Comparison of ENCODE assay signal across 8 mouse cellular contexts in genomic region chr10:43002721-43003465, GRCm38 (mm10).
A peak's percentile ranks its signal among the peaks of the same experiment; 100 is the strongest.
DNase-seq lines count a peak whose midpoint lies in the region; ATAC-seq lines count a peak whose summit lies in the region.

No protein-coding gene starts in this region.

- H3K27ac ChIP-seq in lung, embryonic 16.5 days (ENCODE audit: low read length) = no peak overlapping the region
- H3K27ac ChIP-seq in forebrain, embryonic 10.5 days = peak overlapping the region; percentile 74; the same call in 1 of the 2 replicates
- H3K27ac ChIP-seq in limb, embryonic 11.5 days (replicated peaks; ENCODE audit: low read depth, low read length) = peak overlapping the region; percentile 56
- no peak overlapping the region for H3K27ac ChIP-seq in neural tube, embryonic 15.5 days (replicated peaks)

- no peaks in the 10 kb centered on the region for H3K27me3 ChIP-seq in lung, embryonic 16.5 days (ENCODE audit: control insufficient read depth, insufficient read depth, low read depth, low read length)
- peaks cover 26% of the 10 kb centered on the region; the same call in 1 of the 2 replicates for H3K27me3 ChIP-seq in forebrain, embryonic 10.5 days (ENCODE audit: poor library complexity, severe bottlenecking)
- no peaks in the 10 kb centered on the region for H3K27me3 ChIP-seq in limb, embryonic 11.5 days (ENCODE audit: control insufficient read depth, insufficient read depth, low read length)
- no peaks in the 10 kb centered on the region for H3K27me3 ChIP-seq in neural tube, embryonic 15.5 days (replicated peaks)

- H3K4me1 ChIP-seq in lung, embryonic 16.5 days (replicated peaks; ENCODE audit: control insufficient read depth, insufficient read depth, low read length) = peaks cover 15% of the 10 kb centered on the region
- H3K4me1 ChIP-seq in forebrain, embryonic 10.5 days = peaks cover 39% of the 10 kb centered on the region
- H3K4me1 ChIP-seq in limb, embryonic 11.5 days (ENCODE audit: control insufficient read depth, insufficient read depth, low read length) = peaks cover 9% of the 10 kb centered on the region
- H3K4me1 ChIP-seq in neural tube, embryonic 15.5 days = peaks cover 18% of the 10 kb centered on the region

- no peaks in the 10 kb centered on the region for H3K9me3 ChIP-seq in lung, embryonic 16.5 days (ENCODE audit: control insufficient read depth, low read length)
- no peaks in the 10 kb centered on the region for H3K9me3 ChIP-seq in forebrain, embryonic 10.5 days
- H3K9me3 ChIP-seq in limb, embryonic 11.5 days (ENCODE audit: control insufficient read depth, low read length) = no peaks in the 10 kb centered on the region; the same call in 1 of the 2 replicates
- no peaks in the 10 kb centered on the region for H3K9me3 ChIP-seq in neural tube, embryonic 15.5 days (replicated peaks)

- peak overlapping the region; percentile 93 for H3K4me2 ChIP-seq in lung, embryonic 16.5 days (ENCODE audit: low read depth, low read length)
- peak overlapping the region; percentile 73 for H3K4me2 ChIP-seq in limb, embryonic 11.5 days (ENCODE audit: low read depth, severe bottlenecking)
- peak overlapping the region; percentile 54 for H3K4me2 ChIP-seq in neural tube, embryonic 15.5 days

- peak; percentile 37; the same call in 1 of the 2 replicates for ATAC-seq in lung, embryonic 16.5 days (ENCODE audit: low read depth)
- ATAC-seq in limb, embryonic 11.5 days (ENCODE audit: insufficient number of reproducible peaks, low FRiP score, low TSS enrichment, low read depth) = no peak
- no peak for ATAC-seq in neural tube, embryonic 15.5 days (ENCODE audit: low FRiP score)

- DNase-seq in lung, adult 18-20 months = no peak
- DNase-seq in forebrain, embryonic 10.5 days (ENCODE audit: extremely low spot score, low spot score) = no peak
- DNase-seq in limb, embryonic 11.5 days (ENCODE audit: low spot score) = peak; percentile 49
- no peak for DNase-seq in cerebellum, adult 18-20 months
- no peak for DNase-seq in frontal cortex, postnatal 36 days (ENCODE audit: low spot score in 2 of 2)
- no peak for DNase-seq in thymus, postnatal 0 days (ENCODE audit: low spot score)

- 3% methylated on average over 25 of the region's 25 CpGs for WGBS in lung, embryonic 16.5 days
- WGBS in forebrain, embryonic 10.5 days = 10% methylated on average over 25 of the region's 25 CpGs
- WGBS in limb, embryonic 11.5 days = 2% methylated on average over 25 of the region's 25 CpGs
- 8% methylated on average over 25 of the region's 25 CpGs for WGBS in neural tube, embryonic 15.5 days

- H3K36me3 ChIP-seq in lung, embryonic 16.5 days (ENCODE audit: control insufficient read depth, insufficient read depth, low read length) = no peaks in the 10 kb centered on the region
- H3K36me3 ChIP-seq in forebrain, embryonic 10.5 days (replicated peaks) = peaks cover 7% of the 10 kb centered on the region
- H3K36me3 ChIP-seq in limb, embryonic 11.5 days (ENCODE audit: control insufficient read depth, insufficient read depth, low read length) = no peaks in the 10 kb centered on the region
- H3K36me3 ChIP-seq in neural tube, embryonic 15.5 days = no peaks in the 10 kb centered on the region

- H3K9ac ChIP-seq in lung, embryonic 16.5 days (ENCODE audit: low read length) = peak overlapping the region; percentile 63
- H3K9ac ChIP-seq in limb, embryonic 11.5 days (ENCODE audit: low read length) = no peak overlapping the region
- no peak overlapping the region for H3K9ac ChIP-seq in neural tube, embryonic 15.5 days (replicated peaks)

- H3K4me3 ChIP-seq in lung, embryonic 16.5 days (ENCODE audit: low read length) = peak overlapping the region; percentile 54
- peak overlapping the region; percentile 45 for H3K4me3 ChIP-seq in forebrain, embryonic 10.5 days
- H3K4me3 ChIP-seq in limb, embryonic 11.5 days (ENCODE audit: low read depth, low read length) = peak overlapping the region; percentile 29
- H3K4me3 ChIP-seq in neural tube, embryonic 15.5 days (replicated peaks) = peak overlapping the region; percentile 24

Comparison
In these comparisons a context has a peak if more than half of its experiments do, and no peak if none do; other contexts are left out.
1. H3K27ac ChIP-seq: peak in forebrain, embryonic 10.5 days (single experiment) and limb, embryonic 11.5 days (single experiment); none in lung, embryonic 16.5 days (single experiment) and neural tube, embryonic 15.5 days (single experiment).
2. Peak in every context shown above with its lines, with median percentiles within 50 percentile points of each other: H3K4me2 ChIP-seq and H3K4me3 ChIP-seq.